Mouse (Mus musculus): ENCODE measurements around the gene Cbwd1.

DNA sequence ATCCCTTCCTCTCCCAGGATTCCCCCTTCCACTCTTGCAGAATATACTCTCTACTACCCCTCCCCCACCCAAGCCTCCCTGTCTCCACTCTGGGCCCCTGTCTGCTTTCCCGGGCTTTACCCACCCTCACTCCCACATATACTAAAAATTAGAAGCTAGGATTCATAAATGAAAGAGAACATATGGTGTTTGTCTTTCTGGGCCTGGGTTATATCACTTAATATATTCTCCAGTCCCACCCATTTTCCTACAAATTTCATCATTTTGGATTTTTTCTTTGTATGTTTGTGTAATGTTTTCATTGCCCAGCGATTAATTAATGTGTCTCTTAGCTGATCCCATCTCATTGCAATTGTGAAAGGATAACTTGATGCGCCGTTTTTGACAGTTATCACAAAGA lies 80.2 kb downstream of the Cbwd1 start:
- TF ChIP-seq CTCF (IDR thresholded peaks at IDR 0.05; ENCODE audit: low read depth) (no peak), EP300 (IDR thresholded peaks at IDR 0.05; ENCODE audit: low read depth) (no peak)
